Mouse (Mus musculus): Measurements from ENCODE around the gene D430041D05Rik. TPM values are rescaled to one million over a fixed set of nuclear protein-coding genes. Genes with fewer than 3 reads are reported as not detected.
A peak's percentile ranks its signal among the peaks of the same experiment; 100 is the strongest.
"Not testable (repeated sequence)": the region's sequence is repeated elsewhere in the genome, so short reads cannot be mapped to it uniquely, and the experiment has no call there.

D430041D05Rik gene
- polyA plus RNA-seq, 1 experiment from 2014 or later, result 1.0 TPM

DNA sequence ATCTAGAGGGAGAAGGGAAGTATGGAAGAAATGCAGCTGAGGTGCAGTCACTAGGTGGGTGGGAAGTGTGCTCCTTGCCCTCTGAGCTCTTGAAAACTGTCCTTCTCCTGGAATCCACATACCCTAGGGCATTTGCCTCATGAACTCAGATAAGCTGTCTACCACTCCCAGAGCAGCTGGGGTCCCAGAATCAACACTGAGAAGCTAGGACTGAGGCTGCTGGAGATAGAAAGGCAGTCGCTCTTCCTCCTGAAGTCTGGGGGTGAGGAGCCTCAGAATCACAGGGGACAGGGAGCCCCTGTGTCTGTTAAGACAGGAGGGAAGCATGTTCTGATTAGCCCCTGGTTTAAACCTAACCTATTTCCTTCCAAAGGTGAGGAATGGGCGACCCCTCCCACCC lies 301.3 kb downstream of the D430041D05Rik start:
- ATAC-seq (ENCODE audit: low read depth) (no peak), DNase-seq (ENCODE audit: low spot score) (no peak)
- Histone ChIP-seq H3K4me1 (ENCODE audit: control insufficient read depth, insufficient read depth, low read length) (no peaks in the 10 kb centered on the region), H3K27me3 (replicated peaks; ENCODE audit: control insufficient read depth, insufficient read depth, low read length) (no peaks in the 10 kb centered on the region), H3K27ac (replicated peaks; ENCODE audit: low read depth, low read length) (no peak overlapping the region), H3K9ac (ENCODE audit: low read depth, low read length) (no peak overlapping the region), H3K4me3 (ENCODE audit: low read depth, low read length) (no peak overlapping the region), H3K9me3 (ENCODE audit: control insufficient read depth, low read length) (no peaks in the 10 kb centered on the region), H3K4me2 (ENCODE audit: low read depth, low read length) (no peak overlapping the region), H3K36me3 (ENCODE audit: control insufficient read depth, insufficient read depth, low read length) (no peaks in the 10 kb centered on the region)
- 67% methylated on average over 2 of the region's 2 CpGs for WGBS

DNA sequence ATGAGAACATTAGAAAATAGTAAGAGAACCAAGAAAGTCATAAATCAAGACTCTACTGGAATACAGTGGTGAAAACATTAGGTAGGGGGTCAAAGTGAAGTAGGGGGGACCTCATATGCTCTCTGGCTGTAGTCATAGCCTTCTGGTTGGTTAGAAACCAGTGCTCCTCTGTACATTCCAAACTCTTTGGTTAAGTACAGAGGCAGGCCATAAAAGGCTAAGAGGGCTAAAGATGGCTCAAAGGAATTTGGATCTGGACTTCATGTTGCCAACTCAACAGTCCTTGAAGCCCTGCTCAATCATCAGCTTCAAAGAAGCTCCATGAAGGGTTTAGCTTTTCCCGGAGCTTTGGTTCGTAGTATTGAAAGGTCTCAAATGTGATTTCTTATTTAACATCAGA lies 301.8 kb downstream of the D430041D05Rik start:
- H3K9me3 ChIP-seq (ENCODE audit: control insufficient read depth, low read length); H3K4me1 ChIP-seq (ENCODE audit: control insufficient read depth, insufficient read depth, low read length); H3K4me3 ChIP-seq (ENCODE audit: low read depth, low read length); ATAC-seq (ENCODE audit: low read depth); H3K27me3 ChIP-seq (replicated peaks; ENCODE audit: control insufficient read depth, insufficient read depth, low read length); H3K36me3 ChIP-seq (ENCODE audit: control insufficient read depth, insufficient read depth, low read length); DNase-seq (ENCODE audit: low spot score); H3K9ac ChIP-seq (ENCODE audit: low read depth, low read length); H3K27ac ChIP-seq (replicated peaks; ENCODE audit: low read depth, low read length); H3K4me2 ChIP-seq (ENCODE audit: low read depth, low read length): not testable (repeated sequence)
- WGBS, result 80% methylated on average over 2 of the region's 2 CpGs

DNA sequence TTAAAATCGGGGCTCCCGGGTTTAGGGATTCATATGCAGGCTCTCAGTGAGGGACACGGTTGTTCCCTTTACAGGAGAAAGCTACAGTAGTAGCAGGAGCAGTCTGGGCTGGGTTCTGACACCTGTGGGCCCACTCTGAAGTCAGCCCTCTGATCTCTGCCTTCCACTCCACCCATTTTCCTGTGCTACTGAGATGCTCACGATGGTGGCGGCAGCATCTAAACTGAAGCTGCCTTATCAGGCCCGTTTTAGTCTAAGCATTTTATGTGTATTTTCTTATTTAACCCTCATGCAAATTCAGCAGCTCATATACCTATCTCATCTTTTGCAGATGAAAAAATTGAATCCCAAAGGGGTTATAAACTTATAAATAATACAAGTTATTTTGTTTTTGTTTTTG lies 306.0 kb downstream of the D430041D05Rik start:
- Histone ChIP-seq H3K4me3 (ENCODE audit: low read depth, low read length) (no peak overlapping the region), H3K4me2 (ENCODE audit: low read depth, low read length) (no peak overlapping the region), H3K27me3 (replicated peaks; ENCODE audit: control insufficient read depth, insufficient read depth, low read length) (no peaks in the 10 kb centered on the region), H3K27ac (replicated peaks; ENCODE audit: low read depth, low read length) (no peak overlapping the region), H3K4me1 (ENCODE audit: control insufficient read depth, insufficient read depth, low read length) (peaks cover 3% of the 10 kb centered on the region; the same call in 1 of the 2 replicates), H3K9me3 (ENCODE audit: control insufficient read depth, low read length) (no peaks in the 10 kb centered on the region), H3K36me3 (ENCODE audit: control insufficient read depth, insufficient read depth, low read length) (no peaks in the 10 kb centered on the region), H3K9ac (ENCODE audit: low read depth, low read length) (no peak overlapping the region)
- no peak for DNase-seq (ENCODE audit: low spot score)
- 91% methylated on average over 6 of the region's 6 CpGs for WGBS
- no peak for ATAC-seq (ENCODE audit: low read depth)

DNA sequence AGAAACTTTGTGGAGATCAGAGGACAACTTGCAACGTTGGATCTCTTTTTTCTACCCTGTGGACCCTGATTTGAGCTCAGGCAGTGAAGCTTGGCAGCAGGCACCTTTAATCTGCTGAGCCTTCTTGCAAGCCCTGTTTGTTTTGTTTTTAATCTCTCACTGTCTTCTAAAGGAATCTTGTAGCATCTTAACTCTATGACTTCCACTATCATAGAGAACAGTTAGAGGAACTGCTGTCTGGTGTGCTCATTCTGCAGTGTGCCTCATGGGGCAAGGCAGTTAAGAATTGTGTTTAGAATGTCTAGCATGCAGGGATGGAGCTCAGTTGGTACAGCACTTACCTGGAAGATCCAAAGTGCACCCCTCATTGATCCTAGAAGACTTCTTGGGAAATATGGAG lies 310.9 kb downstream of the D430041D05Rik start:
- H3K27me3 ChIP-seq (replicated peaks; ENCODE audit: control insufficient read depth, insufficient read depth, low read length), result no peaks in the 10 kb centered on the region
- H3K9ac ChIP-seq (ENCODE audit: low read depth, low read length), result no peak overlapping the region
- WGBS, result 41% methylated on average over 1 of the region's 1 CpGs
- no peak overlapping the region for H3K4me3 ChIP-seq (ENCODE audit: low read depth, low read length)
- no peaks in the 10 kb centered on the region for H3K9me3 ChIP-seq (ENCODE audit: control insufficient read depth, low read length)
- ATAC-seq (ENCODE audit: low read depth) (no peak), DNase-seq (ENCODE audit: low spot score) (no peak)
- H3K4me2 ChIP-seq (ENCODE audit: low read depth, low read length), result no peak overlapping the region
- H3K36me3 ChIP-seq (ENCODE audit: control insufficient read depth, insufficient read depth, low read length), result no peaks in the 10 kb centered on the region
- peaks cover 3% of the 10 kb centered on the region; the same call in 1 of the 2 replicates for H3K4me1 ChIP-seq (ENCODE audit: control insufficient read depth, insufficient read depth, low read length)
- H3K27ac ChIP-seq (replicated peaks; ENCODE audit: low read depth, low read length), result no peak overlapping the region

DNA sequence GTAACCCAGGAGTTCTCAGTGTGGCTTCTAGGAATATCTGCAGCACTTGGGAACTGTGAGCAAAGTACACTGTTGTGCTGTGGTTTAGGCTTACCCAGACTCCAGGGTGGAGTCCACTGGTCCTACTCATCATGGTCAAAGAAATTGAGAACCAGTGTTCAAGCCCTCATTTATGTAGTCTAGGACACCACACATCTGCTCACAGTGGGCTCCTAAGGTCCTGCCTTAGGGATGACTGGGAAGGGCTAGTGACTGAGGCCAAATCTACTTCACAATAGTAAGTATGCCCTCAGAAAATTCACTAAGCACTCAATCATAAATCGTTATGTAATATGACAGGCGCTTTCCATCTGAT lies 311.6 kb downstream of the D430041D05Rik start:
- Histone ChIP-seq H3K27ac (replicated peaks; ENCODE audit: low read depth, low read length) (no peak overlapping the region), H3K4me3 (ENCODE audit: low read depth, low read length) (no peak overlapping the region), H3K4me1 (ENCODE audit: control insufficient read depth, insufficient read depth, low read length) (peaks cover 3% of the 10 kb centered on the region; the same call in 1 of the 2 replicates), H3K9ac (ENCODE audit: low read depth, low read length) (no peak overlapping the region), H3K36me3 (ENCODE audit: control insufficient read depth, insufficient read depth, low read length) (no peaks in the 10 kb centered on the region), H3K9me3 (ENCODE audit: control insufficient read depth, low read length) (no peaks in the 10 kb centered on the region), H3K4me2 (ENCODE audit: low read depth, low read length) (no peak overlapping the region), H3K27me3 (replicated peaks; ENCODE audit: control insufficient read depth, insufficient read depth, low read length) (no peaks in the 10 kb centered on the region)
- ATAC-seq (ENCODE audit: low read depth) (peak; percentile 22; the same call in 1 of the 2 replicates), DNase-seq (ENCODE audit: low spot score) (no peak)
- WGBS, result 83% methylated on average over 2 of the region's 2 CpGs

DNA sequence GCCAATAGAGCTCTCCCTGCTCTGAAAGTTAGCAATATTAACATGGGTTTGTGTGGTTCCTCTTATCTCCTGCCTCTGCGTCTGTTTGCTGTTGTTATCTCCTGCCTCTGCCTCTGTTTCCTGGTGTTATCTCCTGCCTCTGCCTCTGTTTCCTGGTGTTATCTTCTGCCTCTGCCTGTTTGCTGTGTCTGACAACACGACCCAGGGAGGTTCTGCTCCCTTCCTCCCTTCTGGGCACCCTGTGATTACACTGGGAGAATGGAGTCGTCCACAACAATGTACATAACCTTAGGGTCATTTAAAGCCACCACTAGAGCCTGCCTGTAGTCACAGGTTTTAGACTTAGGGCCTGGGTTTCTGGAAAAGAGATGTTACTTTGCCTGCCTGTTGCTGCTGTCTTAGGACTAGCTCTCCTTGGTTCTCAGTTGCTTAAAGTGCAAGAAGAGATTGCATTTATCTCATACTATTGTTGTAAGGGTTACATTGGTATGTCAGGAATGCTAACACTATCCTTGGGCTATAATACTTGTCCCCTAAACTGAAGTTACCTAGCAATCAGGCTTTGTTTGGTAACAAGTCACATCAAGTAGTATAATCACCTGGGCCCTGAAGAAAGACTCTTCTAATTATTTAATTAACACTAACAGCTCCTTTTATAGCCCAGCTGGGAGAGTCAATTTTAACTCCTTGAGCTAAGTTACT lies 312.1 kb downstream of the D430041D05Rik start:
- DNase-seq (ENCODE audit: low spot score), result peak; percentile 20

DNA sequence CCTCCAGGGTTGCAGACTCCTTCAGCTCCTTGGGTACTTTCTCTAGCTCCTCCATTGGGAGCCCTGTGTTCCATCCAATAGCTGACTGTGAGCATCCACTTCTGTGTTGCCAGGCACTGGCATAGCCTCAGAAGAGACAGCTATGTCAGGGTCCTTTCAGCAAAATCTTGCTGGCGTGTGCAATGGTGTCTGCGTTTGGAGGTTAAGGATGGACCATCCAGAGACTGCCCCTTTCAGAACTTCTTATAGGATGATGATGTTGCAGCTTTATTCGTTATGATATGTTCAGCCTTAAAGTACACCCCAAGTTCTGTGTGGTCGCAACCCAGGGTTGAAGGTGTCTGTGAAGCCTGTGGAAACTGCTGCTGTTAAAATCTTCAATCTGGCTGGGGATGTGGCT lies 313.4 kb downstream of the D430041D05Rik start:
- H3K36me3 ChIP-seq (ENCODE audit: control insufficient read depth, insufficient read depth, low read length); H3K9me3 ChIP-seq (ENCODE audit: control insufficient read depth, low read length); DNase-seq (ENCODE audit: low spot score); H3K4me2 ChIP-seq (ENCODE audit: low read depth, low read length); H3K27ac ChIP-seq (replicated peaks; ENCODE audit: low read depth, low read length); H3K4me3 ChIP-seq (ENCODE audit: low read depth, low read length); H3K27me3 ChIP-seq (replicated peaks; ENCODE audit: control insufficient read depth, insufficient read depth, low read length); H3K9ac ChIP-seq (ENCODE audit: low read depth, low read length); ATAC-seq (ENCODE audit: low read depth); H3K4me1 ChIP-seq (ENCODE audit: control insufficient read depth, insufficient read depth, low read length): not testable (repeated sequence)
- WGBS, result 98% methylated on average over 4 of the region's 4 CpGs

More for the DNA sequence above, 312.1 kb downstream of the D430041D05Rik start:
- Histone ChIP-seq H3K9me3 (ENCODE audit: control insufficient read depth, low read length) (no peaks in the 10 kb centered on the region), H3K27ac (replicated peaks; ENCODE audit: low read depth, low read length) (no peak overlapping the region; the same call in 1 of the 2 replicates), H3K9ac (ENCODE audit: low read depth, low read length) (no peak overlapping the region), H3K4me1 (ENCODE audit: control insufficient read depth, insufficient read depth, low read length) (peaks cover 3% of the 10 kb centered on the region; the same call in 1 of the 2 replicates), H3K27me3 (replicated peaks; ENCODE audit: control insufficient read depth, insufficient read depth, low read length) (no peaks in the 10 kb centered on the region), H3K4me3 (ENCODE audit: low read depth, low read length) (no peak overlapping the region), H3K36me3 (ENCODE audit: control insufficient read depth, insufficient read depth, low read length) (no peaks in the 10 kb centered on the region), H3K4me2 (ENCODE audit: low read depth, low read length) (no peak overlapping the region)
- 43% methylated on average over 3 of the region's 3 CpGs for WGBS
- ATAC-seq (ENCODE audit: low read depth), result peak; percentile 13; the same call in 1 of the 2 replicates

DNA sequence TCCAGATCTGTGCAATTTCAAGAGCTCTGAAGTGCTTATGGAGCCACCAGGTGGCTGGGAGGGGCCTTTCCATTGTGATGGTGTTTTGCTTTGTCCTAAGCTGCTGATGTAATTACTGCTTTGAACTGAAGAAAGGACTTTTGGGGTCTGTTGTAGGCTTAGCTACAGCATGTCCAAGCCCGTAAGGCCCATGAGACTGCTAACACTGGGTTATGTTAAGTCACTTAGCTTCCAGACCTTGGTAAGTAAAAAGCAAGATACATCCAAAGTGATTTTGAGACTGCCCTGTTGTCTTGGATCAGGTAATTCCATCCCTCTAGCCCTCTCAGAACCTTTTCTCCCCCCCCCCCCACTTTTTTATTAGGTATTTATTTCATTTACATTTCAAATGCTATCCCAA lies 314.0 kb downstream of the D430041D05Rik start:
- 0 out of 2 replicates have a peak, but pooled peaks have one; percentile 16 for ATAC-seq (ENCODE audit: low read depth)
- not testable (repeated sequence) for H3K4me3 ChIP-seq (ENCODE audit: low read depth, low read length); H3K27ac ChIP-seq (replicated peaks; ENCODE audit: low read depth, low read length); H3K36me3 ChIP-seq (ENCODE audit: control insufficient read depth, insufficient read depth, low read length); DNase-seq (ENCODE audit: low spot score); H3K9me3 ChIP-seq (ENCODE audit: control insufficient read depth, low read length); H3K4me2 ChIP-seq (ENCODE audit: low read depth, low read length); H3K9ac ChIP-seq (ENCODE audit: low read depth, low read length); H3K4me1 ChIP-seq (ENCODE audit: control insufficient read depth, insufficient read depth, low read length); H3K27me3 ChIP-seq (replicated peaks; ENCODE audit: control insufficient read depth, insufficient read depth, low read length)
- 80% methylated on average over 1 of the region's 1 CpGs for WGBS

DNA sequence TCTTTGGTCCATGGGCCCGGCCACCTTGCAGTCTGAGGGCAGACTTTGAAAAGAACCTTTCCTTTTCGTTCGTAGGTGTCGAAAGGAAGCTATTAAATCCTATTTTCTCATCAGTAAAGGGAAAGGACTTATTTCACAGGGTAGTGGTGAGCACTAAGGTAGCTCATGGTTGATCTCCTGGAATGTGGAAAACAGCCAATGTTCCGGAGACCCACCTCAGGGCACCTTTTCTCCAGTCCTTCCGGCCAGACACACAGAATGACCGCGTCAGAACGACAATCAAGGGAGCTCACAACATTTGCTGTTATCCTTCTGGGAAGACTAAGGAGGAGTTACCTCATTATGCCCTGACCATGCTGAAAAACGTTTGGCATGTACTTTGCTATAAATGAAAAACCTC lies 314.6 kb downstream of the D430041D05Rik start:
- ATAC-seq (ENCODE audit: low read depth) (no peak), DNase-seq (ENCODE audit: low spot score) (no peak)
- H3K4me3 ChIP-seq (ENCODE audit: low read depth, low read length), result peak overlapping the region; percentile 47
- H3K27me3 ChIP-seq (replicated peaks; ENCODE audit: control insufficient read depth, insufficient read depth, low read length), result no peaks in the 10 kb centered on the region
- H3K9me3 ChIP-seq (ENCODE audit: control insufficient read depth, low read length), result no peaks in the 10 kb centered on the region
- H3K9ac ChIP-seq (ENCODE audit: low read depth, low read length), result peak overlapping the region; percentile 55
- peak overlapping the region; percentile 54 for H3K27ac ChIP-seq (replicated peaks; ENCODE audit: low read depth, low read length)
- WGBS, result 39% methylated on average over 10 of the region's 10 CpGs
- no peaks in the 10 kb centered on the region for H3K4me1 ChIP-seq (ENCODE audit: control insufficient read depth, insufficient read depth, low read length)
- H3K4me2 ChIP-seq (ENCODE audit: low read depth, low read length), result peak overlapping the region; percentile 70
- no peaks in the 10 kb centered on the region for H3K36me3 ChIP-seq (ENCODE audit: control insufficient read depth, insufficient read depth, low read length)

Data from embryonic facial prominence, embryonic 14.5 days (tissue).